Mouse (Mus musculus): ENCODE data around the gene Mrpl24. TPM values are rescaled to one million over a fixed set of nuclear protein-coding genes. Genes with fewer than 3 reads are reported as not detected.
"Not testable (repeated sequence)": the region's sequence is repeated elsewhere in the genome, so short reads cannot be mapped to it uniquely, and the experiment has no call there.

The Mrpl24 gene
- polyA plus RNA-seq (2015; fragmentation: Nextera tagmentation; extraction: Ambion mirVana) = 48.3 and 49.1 TPM in 2 replicates

DNA sequence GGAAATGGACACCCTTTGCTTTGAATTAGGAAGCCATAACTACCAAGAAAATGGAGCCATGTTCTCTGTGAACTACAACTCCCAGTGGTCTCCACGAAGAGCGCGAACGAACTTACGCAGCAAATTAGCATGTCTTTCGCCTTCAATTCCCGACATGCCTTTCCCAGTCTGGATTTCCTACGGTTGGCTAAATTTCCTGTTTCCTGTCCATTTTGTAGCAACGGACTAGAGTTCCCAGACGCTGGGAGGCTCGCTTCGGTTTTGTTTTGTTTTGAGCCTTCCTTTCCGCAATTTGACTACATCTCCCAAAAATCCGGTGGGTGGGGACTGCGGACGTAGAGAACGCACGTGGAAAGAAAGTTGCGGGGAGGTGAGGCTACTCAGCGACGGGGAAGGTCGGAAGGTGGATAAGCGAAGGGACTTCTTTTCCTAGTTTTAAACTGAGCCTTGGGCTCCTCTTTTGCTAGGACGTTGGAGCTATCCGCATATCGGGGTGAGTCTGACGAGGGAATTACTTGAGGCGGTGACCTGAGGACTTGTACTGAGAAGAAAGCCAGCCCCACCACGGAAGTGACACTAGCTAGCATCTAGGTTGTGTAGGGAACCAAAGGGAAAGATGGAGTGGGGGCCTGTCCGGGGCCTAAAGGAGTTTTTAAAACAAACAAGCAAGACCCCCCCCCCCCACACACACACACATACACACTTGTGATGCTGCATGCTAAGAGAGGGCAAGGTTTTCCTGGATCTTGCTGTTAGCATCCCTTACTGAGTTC lies at the start of gene Mrpl24:
TSS of gene Mrpl24 (plus strand) at position 171 of the 773 bp plus-strand sequence.
- Histone ChIP-seq H3K4me1 (ENCODE audit: control insufficient read depth, insufficient read depth, low read depth, low read length) (peaks cover 9% of the 10 kb centered on the region), H3K9me3 (ENCODE audit: control insufficient read depth, low read length) (no peaks in the 10 kb centered on the region), H3K4me2 (ENCODE audit: low read length) (peak within 1 kb of the TSS; percentile 83), H3K9ac (ENCODE audit: low read depth, low read length) (peak within 1 kb of the TSS; percentile 64), H3K27me3 (replicated peaks; ENCODE audit: control insufficient read depth, insufficient read depth, low read length) (no peaks in the 10 kb centered on the region), H3K4me3 (ENCODE audit: low read length) (peak within 1 kb of the TSS; percentile 62), H3K27ac (ENCODE audit: low read depth, low read length) (peak within 1 kb of the TSS; percentile 41), H3K36me3 (ENCODE audit: control insufficient read depth, insufficient read depth, low read length) (peaks cover 31% of the 10 kb centered on the region)
- ATAC-seq = peak; percentile 88
- under 1% methylated on average over 30 of the region's 30 CpGs for WGBS

DNA sequence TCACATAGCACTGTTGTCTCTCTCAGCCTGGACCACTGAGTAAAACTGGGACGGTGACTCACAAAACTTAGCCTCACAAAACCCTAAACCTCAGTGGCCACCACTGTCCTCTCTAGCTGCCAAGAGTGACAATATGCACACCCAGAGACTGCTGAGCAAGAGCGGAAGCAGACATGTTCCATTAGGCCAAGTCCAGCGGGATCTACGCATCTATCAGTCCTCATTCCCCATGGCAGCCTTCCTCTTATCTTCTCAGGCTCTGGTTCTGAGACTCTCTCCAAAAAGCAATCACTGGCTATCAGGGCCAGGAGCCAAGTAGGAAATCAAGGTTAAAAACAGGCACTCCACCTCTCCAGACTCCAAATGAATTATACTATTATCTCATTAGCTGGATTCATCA lies 41.6 kb upstream of the Mrpl24 start:
- no peaks in the 10 kb centered on the region for H3K27me3 ChIP-seq (replicated peaks; ENCODE audit: control insufficient read depth, insufficient read depth, low read length)
- no peak overlapping the region for H3K4me2 ChIP-seq (ENCODE audit: low read length)
- no peak overlapping the region for H3K4me3 ChIP-seq (ENCODE audit: low read length)
- H3K36me3 ChIP-seq (ENCODE audit: control insufficient read depth, insufficient read depth, low read length) = 0 out of 2 replicates have a peak, but pooled peaks cover 3% of the 10 kb centered on the region
- no peaks in the 10 kb centered on the region for H3K9me3 ChIP-seq (ENCODE audit: control insufficient read depth, low read length)
- ATAC-seq = no peak
- H3K9ac ChIP-seq (ENCODE audit: low read depth, low read length) = no peak overlapping the region
- WGBS = 96% methylated on average over 4 of the region's 4 CpGs
- no peak overlapping the region for H3K27ac ChIP-seq (ENCODE audit: low read depth, low read length)
- peaks cover 3% of the 10 kb centered on the region for H3K4me1 ChIP-seq (ENCODE audit: control insufficient read depth, insufficient read depth, low read depth, low read length)

DNA sequence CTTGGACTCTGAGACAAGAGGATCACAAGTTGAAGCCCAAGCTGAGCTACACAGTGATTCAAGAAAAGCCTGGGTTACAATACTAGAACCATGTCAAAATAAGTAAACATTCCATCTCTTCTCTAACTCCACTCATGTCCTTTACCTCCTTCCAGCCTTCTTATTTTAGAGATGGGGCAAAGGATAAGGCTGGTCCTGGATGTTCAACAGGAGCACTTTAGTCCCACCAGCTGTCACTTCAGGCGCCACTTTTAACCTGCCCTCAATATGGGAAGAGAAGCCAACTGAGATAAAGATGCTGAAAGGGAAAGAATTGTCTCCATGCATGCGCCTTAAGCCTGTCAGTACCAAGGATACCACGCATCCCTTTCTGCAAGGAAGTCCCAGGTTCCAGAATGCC lies 35.0 kb upstream of the Mrpl24 start:
- peaks cover 18% of the 10 kb centered on the region for H3K4me1 ChIP-seq (ENCODE audit: control insufficient read depth, insufficient read depth, low read depth, low read length)
- peak overlapping the region; percentile 100 for H3K4me3 ChIP-seq (ENCODE audit: low read length)
- 6% methylated on average over 3 of the region's 3 CpGs for WGBS
- H3K27me3 ChIP-seq (replicated peaks; ENCODE audit: control insufficient read depth, insufficient read depth, low read length) = no peaks in the 10 kb centered on the region
- peak overlapping the region; percentile 82 for H3K4me2 ChIP-seq (ENCODE audit: low read length)
- H3K27ac ChIP-seq (ENCODE audit: low read depth, low read length) = peak overlapping the region; percentile 89
- no peak for ATAC-seq
- no peaks in the 10 kb centered on the region for H3K9me3 ChIP-seq (ENCODE audit: control insufficient read depth, low read length)
- peak overlapping the region; percentile 98 for H3K9ac ChIP-seq (ENCODE audit: low read depth, low read length)
- H3K36me3 ChIP-seq (ENCODE audit: control insufficient read depth, insufficient read depth, low read length) = 0 out of 2 replicates have a peak, but pooled peaks cover 3% of the 10 kb centered on the region

DNA sequence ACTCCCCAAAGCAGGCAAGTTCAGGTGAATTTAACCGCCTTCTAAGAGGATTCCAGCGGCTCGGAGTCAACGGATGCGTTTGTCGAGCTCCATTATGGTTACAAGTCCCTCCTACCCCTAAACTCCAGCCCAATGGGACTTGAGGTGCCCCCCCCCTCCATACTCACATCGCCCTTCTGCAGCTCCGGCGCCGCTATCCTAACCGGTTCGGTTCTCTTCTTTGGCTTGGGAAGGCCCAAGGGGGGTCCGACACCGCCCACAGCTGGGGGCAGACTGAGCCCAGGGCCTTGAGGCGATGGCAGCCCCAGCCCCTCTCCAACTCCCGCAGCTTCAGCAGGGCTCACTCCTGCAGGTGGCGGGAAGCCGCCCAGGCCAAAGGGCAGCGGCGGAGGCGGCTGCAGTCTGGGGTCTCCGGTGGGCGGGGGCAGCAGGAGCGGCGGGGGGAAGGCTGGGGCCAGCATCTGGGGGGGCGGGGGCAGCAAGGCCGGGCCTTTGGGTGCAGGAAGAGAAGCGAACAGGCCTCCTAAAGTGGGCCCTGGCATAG lies 34.5 kb upstream of the Mrpl24 start:
- Histone ChIP-seq H3K4me1 (ENCODE audit: control insufficient read depth, insufficient read depth, low read depth, low read length) (peaks cover 18% of the 10 kb centered on the region), H3K27me3 (replicated peaks; ENCODE audit: control insufficient read depth, insufficient read depth, low read length) (no peaks in the 10 kb centered on the region), H3K27ac (ENCODE audit: low read depth, low read length) (peak overlapping the region; percentile 89), H3K4me2 (ENCODE audit: low read length) (peak overlapping the region; percentile 82), H3K9me3 (ENCODE audit: control insufficient read depth, low read length) (no peaks in the 10 kb centered on the region), H3K4me3 (ENCODE audit: low read length) (peak overlapping the region; percentile 100), H3K9ac (ENCODE audit: low read depth, low read length) (peak overlapping the region; percentile 98), H3K36me3 (ENCODE audit: control insufficient read depth, insufficient read depth, low read length) (0 out of 2 replicates have a peak, but pooled peaks cover 3% of the 10 kb centered on the region)
- under 1% methylated on average over 28 of the region's 28 CpGs for WGBS
- ATAC-seq = no peak; the same call in 1 of the 2 replicates

DNA sequence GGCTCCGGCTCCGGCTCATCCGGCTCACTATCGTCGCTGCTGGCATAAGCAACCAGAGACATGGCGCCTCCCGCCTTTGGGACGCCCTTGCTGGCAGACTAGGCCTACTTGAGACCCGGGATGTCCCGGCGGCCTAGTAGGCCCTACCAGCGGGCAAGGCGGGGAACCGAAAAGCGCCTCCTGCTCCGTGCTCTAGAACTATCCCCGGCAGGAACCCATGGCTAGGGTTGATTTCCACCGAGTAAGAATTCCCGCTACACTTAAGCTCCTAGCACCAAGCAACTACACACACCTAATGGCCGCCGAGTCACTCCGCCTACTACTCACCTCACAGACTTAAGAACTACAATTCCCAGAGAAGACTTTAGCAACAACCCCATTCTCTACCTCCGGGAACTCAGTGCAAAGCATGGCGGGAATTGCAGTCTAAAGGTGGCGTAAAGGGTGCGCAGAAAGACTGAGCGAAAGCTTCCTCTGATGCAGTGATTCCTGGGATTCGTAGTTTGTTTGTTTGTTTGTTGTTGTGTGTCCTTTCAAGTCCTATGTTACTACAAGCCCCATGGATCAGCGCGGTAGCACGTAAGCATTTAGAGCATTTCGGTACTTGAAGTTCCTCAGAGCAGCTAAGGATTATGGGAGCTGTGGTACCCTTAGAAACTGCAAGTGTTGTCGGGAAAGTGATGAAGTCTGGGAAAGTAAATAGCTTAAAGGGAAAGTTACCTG lies 33.9 kb upstream of the Mrpl24 start, which contains the start of gene Prcc:
TSS of gene Prcc (minus strand) at position 328 of the 723 bp plus-strand sequence.
- Histone ChIP-seq H3K9ac (ENCODE audit: low read depth, low read length) (peak within 1 kb of the TSS; percentile 98), H3K27ac (ENCODE audit: low read depth, low read length) (peak within 1 kb of the TSS; percentile 89), H3K4me1 (ENCODE audit: control insufficient read depth, insufficient read depth, low read depth, low read length) (peaks cover 18% of the 10 kb centered on the region), H3K4me2 (ENCODE audit: low read length) (peak within 1 kb of the TSS; percentile 82), H3K36me3 (ENCODE audit: control insufficient read depth, insufficient read depth, low read length) (0 out of 2 replicates have a peak, but pooled peaks cover under 1% of the 10 kb centered on the region), H3K9me3 (ENCODE audit: control insufficient read depth, low read length) (no peaks in the 10 kb centered on the region), H3K27me3 (replicated peaks; ENCODE audit: control insufficient read depth, insufficient read depth, low read length) (no peaks in the 10 kb centered on the region), H3K4me3 (ENCODE audit: low read length) (peak within 1 kb of the TSS; percentile 100)
- peak; percentile 99 for ATAC-seq
- WGBS = under 1% methylated on average over 32 of the region's 33 CpGs

DNA sequence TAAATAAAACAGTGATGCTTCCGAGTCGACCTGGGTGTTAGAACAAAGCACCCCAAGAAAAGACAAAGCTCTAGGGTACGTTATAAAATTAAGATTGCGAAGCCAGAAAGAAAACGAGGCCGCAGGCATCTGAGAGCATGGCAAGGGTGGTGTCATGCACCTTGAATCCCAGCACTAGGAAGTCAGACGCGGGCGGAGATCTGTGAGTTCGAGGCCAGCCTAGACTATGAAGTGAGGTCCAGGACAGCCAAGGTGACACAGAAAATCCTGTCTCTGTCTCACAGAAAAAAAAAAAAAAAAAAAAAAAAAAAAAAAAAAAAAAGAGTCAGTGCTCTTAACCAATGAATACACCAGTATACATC lies 33.3 kb upstream of the Mrpl24 start:
- WGBS = 14% methylated on average over 10 of the region's 10 CpGs
- peaks cover 18% of the 10 kb centered on the region for H3K4me1 ChIP-seq (ENCODE audit: control insufficient read depth, insufficient read depth, low read depth, low read length)
- no peaks in the 10 kb centered on the region for H3K27me3 ChIP-seq (replicated peaks; ENCODE audit: control insufficient read depth, insufficient read depth, low read length)
- H3K9me3 ChIP-seq (ENCODE audit: control insufficient read depth, low read length) = no peaks in the 10 kb centered on the region
- peak overlapping the region; percentile 65 for H3K4me2 ChIP-seq (ENCODE audit: low read length)
- ATAC-seq = no peak
- H3K9ac ChIP-seq (ENCODE audit: low read depth, low read length) = peak overlapping the region; percentile 65
- H3K27ac ChIP-seq (ENCODE audit: low read depth, low read length) = 0 out of 2 replicates have a peak overlapping the region, but pooled peaks have one; percentile 29
- H3K36me3 ChIP-seq (ENCODE audit: control insufficient read depth, insufficient read depth, low read length) = no peaks in the 10 kb centered on the region
- H3K4me3 ChIP-seq (ENCODE audit: low read length) = peak overlapping the region; percentile 53

- 86% methylated on average over 6 of the region's 6 CpGs for WGBS
- Histone ChIP-seq H3K27me3 (replicated peaks; ENCODE audit: control insufficient read depth, insufficient read depth, low read length) (no peaks in the 10 kb centered on the region), H3K4me2 (ENCODE audit: low read length) (peak overlapping the region; percentile 65), H3K4me1 (ENCODE audit: control insufficient read depth, insufficient read depth, low read depth, low read length) (peaks cover 18% of the 10 kb centered on the region), H3K4me3 (ENCODE audit: low read length) (peak overlapping the region; percentile 53; the same call in 1 of the 2 replicates), H3K27ac (ENCODE audit: low read depth, low read length) (no peak overlapping the region), H3K36me3 (ENCODE audit: control insufficient read depth, insufficient read depth, low read length) (no peaks in the 10 kb centered on the region), H3K9ac (ENCODE audit: low read depth, low read length) (no peak overlapping the region), H3K9me3 (ENCODE audit: control insufficient read depth, low read length) (no peaks in the 10 kb centered on the region)
- no peak for ATAC-seq
Observed at GRCm38 (mm10) chr3:87886416-87886815, 32.9 kb upstream of the Mrpl24 start.

GRCm38 (mm10) chr3:87887400-87887799 lies 31.9 kb upstream of the Mrpl24 start:
- H3K27me3 ChIP-seq (replicated peaks; ENCODE audit: control insufficient read depth, insufficient read depth, low read length); H3K4me3 ChIP-seq (ENCODE audit: low read length); H3K36me3 ChIP-seq (ENCODE audit: control insufficient read depth, insufficient read depth, low read length); H3K9ac ChIP-seq (ENCODE audit: low read depth, low read length); H3K4me2 ChIP-seq (ENCODE audit: low read length); H3K27ac ChIP-seq (ENCODE audit: low read depth, low read length); H3K9me3 ChIP-seq (ENCODE audit: control insufficient read depth, low read length); ATAC-seq: not testable (repeated sequence)
- 81% methylated on average over 4 of the region's 4 CpGs for WGBS
- peaks cover 16% of the 10 kb centered on the region for H3K4me1 ChIP-seq (ENCODE audit: control insufficient read depth, insufficient read depth, low read depth, low read length)

DNA sequence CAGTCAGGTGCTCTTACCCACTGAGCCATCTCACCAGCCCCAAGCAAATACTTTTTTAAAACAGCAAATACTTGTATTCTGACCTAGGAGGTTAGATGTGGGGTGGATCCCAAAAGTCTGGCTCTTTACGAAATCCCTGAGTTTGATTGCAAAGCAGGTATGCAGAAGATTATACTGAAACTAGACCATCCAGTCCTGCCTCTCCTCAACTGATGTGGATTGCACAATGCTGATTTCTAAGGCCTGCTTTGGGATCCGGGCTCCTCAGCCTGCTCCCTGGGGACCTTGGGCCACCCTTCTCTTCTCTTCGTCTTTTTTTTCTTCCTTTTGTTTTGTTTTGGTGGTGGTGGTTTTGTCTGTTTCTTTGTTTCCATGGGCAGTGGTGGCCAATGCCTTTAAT lies 27.8 kb upstream of the Mrpl24 start:
- H3K4me1 ChIP-seq (ENCODE audit: control insufficient read depth, insufficient read depth, low read depth, low read length) = no peaks in the 10 kb centered on the region
- no peak for ATAC-seq
- H3K4me2 ChIP-seq (ENCODE audit: low read length) = no peak overlapping the region
- no peaks in the 10 kb centered on the region for H3K36me3 ChIP-seq (ENCODE audit: control insufficient read depth, insufficient read depth, low read length)
- whole genome bisulfite sequencing = 51% methylated on average over 3 of the region's 3 CpGs
- no peak overlapping the region for H3K27ac ChIP-seq (ENCODE audit: low read depth, low read length)
- no peaks in the 10 kb centered on the region for H3K9me3 ChIP-seq (ENCODE audit: control insufficient read depth, low read length)
- no peaks in the 10 kb centered on the region for H3K27me3 ChIP-seq (replicated peaks; ENCODE audit: control insufficient read depth, insufficient read depth, low read length)
- no peak overlapping the region for H3K9ac ChIP-seq (ENCODE audit: low read depth, low read length)
- no peak overlapping the region for H3K4me3 ChIP-seq (ENCODE audit: low read length)
